Comparison of ENCODE assay signal across 16 mouse cellular contexts in the genomic region with DNA sequence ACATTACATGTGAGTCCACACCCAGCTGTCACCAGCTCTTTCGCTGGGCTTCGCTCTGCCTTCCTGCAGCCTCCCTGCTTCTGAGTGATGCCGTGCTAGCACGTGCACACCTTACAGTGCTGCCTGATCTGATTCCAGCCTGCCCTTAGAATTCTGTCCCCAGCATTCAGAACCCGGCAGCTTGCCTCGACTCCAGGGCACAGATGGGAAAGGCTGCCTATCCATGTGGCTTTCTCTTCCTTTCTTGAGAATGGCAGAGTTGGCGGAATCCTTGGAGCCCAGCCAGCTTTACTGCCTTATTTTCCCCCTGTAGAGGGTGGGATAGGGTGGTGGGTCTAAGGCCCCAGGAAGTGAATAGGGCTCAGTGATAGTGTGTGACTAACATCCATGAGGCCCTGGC.
"Had no signal": no experiment of that assay in that cellular context is flagged by ENCODE, and none has a peak within 500 bp of the region (broad histone marks: within the 10 kb centered on the region; RNA-seq: fewer than 3 reads in every experiment).

No protein-coding gene starts in this region.

- H3K36me3 ChIP-seq: midbrain, embryonic 15.5 days had no signal

- H3K9ac ChIP-seq: liver, postnatal 0 days; lung, embryonic 15.5 days; midbrain, embryonic 13.5 days; midbrain, embryonic 15.5 days; neural tube, embryonic 12.5 days had no signal

- H3K4me3 ChIP-seq: lung, embryonic 15.5 days; megakaryocyte, embryonic 14.5 days; midbrain, embryonic 13.5 days; midbrain, embryonic 15.5 days; neural tube, embryonic 12.5 days had no signal

- H3K4me2 ChIP-seq: lung, embryonic 15.5 days; midbrain, embryonic 11.5 days; midbrain, embryonic 13.5 days; midbrain, embryonic 15.5 days; neural tube, embryonic 12.5 days had no signal

- H3K9me3 ChIP-seq: lung, embryonic 15.5 days; megakaryocyte, embryonic 14.5 days; midbrain, embryonic 13.5 days; midbrain, embryonic 15.5 days; neural tube, embryonic 12.5 days had no signal

- H3K27ac ChIP-seq: lung, embryonic 15.5 days; macrophage; midbrain, embryonic 13.5 days; midbrain, embryonic 15.5 days; neural tube, embryonic 12.5 days had no signal

- ATAC-seq: liver, postnatal 0 days; lung, postnatal 0 days; midbrain, embryonic 13.5 days; midbrain, embryonic 15.5 days had no signal

- DNase-seq: liver, postnatal 0 days; lung, adult 2 months; lung, postnatal 14 days; lung, postnatal 36 days; spleen, adult 18-20 months; thymus, adult 18-20 months; thymus, postnatal 14 days; thymus, postnatal 36 days had no signal

- H3K27me3 ChIP-seq: lung, embryonic 15.5 days; neural tube, embryonic 12.5 days had no signal
